Mouse (Mus musculus) kidney, adult 2 months (tissue): Measurements from ENCODE around the gene Lmod2.

Experiments
- CTCF ChIP-seq: fragments of 200-500 bp; conservative IDR thresholded peaks from 2 replicates; pipeline ENCODE4 v1.5.1; 2011; ENCODE audit warnings: low read depth, mild to moderate bottlenecking, control low read depth, low read length, moderate library complexity, mixed read lengths; ENCODE audit not compliant: insufficient read depth, insufficient read length
- POLR2A ChIP-seq: fragments of 200-500 bp; IDR thresholded peaks from one replicate; pipeline ENCODE4 v1.6.1; 2011; ENCODE audit warnings: low read depth, low read length, control low read depth

DNA sequence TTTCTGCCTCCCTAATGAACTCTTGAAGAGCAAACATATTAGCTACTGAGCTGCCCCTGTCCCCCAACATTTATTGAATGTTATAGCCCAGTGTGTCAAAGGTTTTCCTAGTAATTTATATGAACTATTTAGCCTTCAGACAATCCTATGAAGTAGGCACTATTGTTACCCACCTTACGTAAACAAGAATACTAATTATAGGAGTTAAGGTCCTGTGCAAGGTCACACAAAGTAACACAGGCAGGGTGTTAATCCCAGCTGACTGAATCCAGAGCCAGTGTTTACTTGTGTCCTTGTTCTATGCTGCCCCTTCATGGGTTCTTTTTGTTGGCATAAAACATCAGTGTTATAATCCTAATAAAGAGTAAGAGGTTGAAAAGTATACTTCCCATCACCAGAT lies 27.9 kb upstream of the Lmod2 start:
- no peak for TF ChIP-seq POLR2A
- TF ChIP-seq CTCF = no peak
